Mouse (Mus musculus) heart, adult 18-20 months (tissue): ENCODE measurements at regions not wholly inside any gene's neighbourhood (a gene's known extent, or its start where the extent isn't known, plus 50 kb on each side); places are given as distances from the start of the nearest gene placed in this dataset.

ENCODE experiments used
- DNase-seq, 2 experiments: peaks; one replicate each; pipeline ENCODE4 v3.0.0; 2021 to 2022; ENCODE audit warnings: mixed read lengths in 1 of 2

GRCm38 (mm10) chr10:104367219-104367618, 173.4 kb downstream of the Gm4340 start:
- no peak for DNase-seq

GRCm38 (mm10) chr10:104374567-104374966, 180.7 kb downstream of the Gm4340 start:
- no peak for DNase-seq

- DNase-seq, result no peak
Observed at GRCm38 (mm10) chr10:104388254-104388653, 194.4 kb downstream of the Gm4340 start.

GRCm38 (mm10) chr10:104395711-104396110, 201.9 kb downstream of the Gm4340 start:
- no peak for DNase-seq

GRCm38 (mm10) chr10:104408751-104409150, 214.9 kb downstream of the Gm4340 start:
- DNase-seq, result no peak

- DNase-seq, result no peak
Observed at GRCm38 (mm10) chr10:104422541-104422940, 228.7 kb downstream of the Gm4340 start.

GRCm38 (mm10) chr10:104423161-104423560, 229.3 kb downstream of the Gm4340 start:
- no peak for DNase-seq

- no peak for DNase-seq
Observed at GRCm38 (mm10) chr10:104423761-104424160, 229.9 kb downstream of the Gm4340 start.

- DNase-seq, result no peak
Observed at GRCm38 (mm10) chr10:104444926-104445325, 251.1 kb downstream of the Gm4340 start.

GRCm38 (mm10) chr10:104455549-104456351, 261.9 kb downstream of the Gm4340 start:
- peak in 1 of 2 experiments; percentile 5 for DNase-seq

GRCm38 (mm10) chr10:104456352-104456725, 262.5 kb downstream of the Gm4340 start:
- DNase-seq, result no peak

- no peak for DNase-seq
Observed at GRCm38 (mm10) chr10:104486226-104486944, 292.5 kb downstream of the Gm4340 start.

GRCm38 (mm10) chr10:104489301-104489700, 295.5 kb downstream of the Gm4340 start:
- no peak for DNase-seq

- DNase-seq, result no peak
Observed at GRCm38 (mm10) chr10:104490943-104491631, 297.2 kb downstream of the Gm4340 start.
